Mouse (Mus musculus) midbrain, embryonic 16.5 days (tissue): ENCODE results near the gene Eef1akmt2. TPM values are rescaled to one million over a fixed set of nuclear protein-coding genes. Genes with fewer than 3 reads are reported as not detected.
A peak's percentile ranks its signal among the peaks of the same experiment; 100 is the strongest.

Source experiments
- ATAC-seq: fragments of 200-750 bp; cut with Nextera tagmentation; 2 replicates; pipeline ENCODE4 v1.8.0; 2017; ENCODE audit warnings: moderate TSS enrichment
- H3K27ac ChIP-seq: fragments of 300-500 bp; sonication (generic); 2 replicates; pipeline ENCODE4 v1.5.1; 2014; ENCODE audit warnings: mild to moderate bottlenecking, low read length, mixed read lengths
- H3K27me3 ChIP-seq: fragments of 300-500 bp; sonication (generic); 2 replicates; pipeline ENCODE4 v1.6.1; 2014; ENCODE audit warnings: low read depth, low read length, mixed read lengths; ENCODE audit not compliant: control insufficient read depth, insufficient read depth
- H3K36me3 ChIP-seq: fragments of 300-500 bp; sonication (generic); 2 replicates; pipeline ENCODE4 v1.6.1; 2014; ENCODE audit warnings: mild to moderate bottlenecking, low read length, moderate library complexity, mixed read lengths; ENCODE audit not compliant: control insufficient read depth, insufficient read depth
- H3K4me1 ChIP-seq: fragments of 300-500 bp; sonication (generic); 2 replicates; pipeline ENCODE4 v1.6.1; 2014; ENCODE audit warnings: mild to moderate bottlenecking, low read length, mixed read lengths; ENCODE audit not compliant: control insufficient read depth, insufficient read depth
- H3K4me2 ChIP-seq: fragments of 300-500 bp; sonication (generic); 2 replicates; pipeline ENCODE4 v1.6.1; 2014; ENCODE audit warnings: mild to moderate bottlenecking, low read length, mixed read lengths
- H3K4me3 ChIP-seq: fragments of 300-500 bp; sonication (generic); 2 replicates; pipeline ENCODE4 v1.5.1; 2014; ENCODE audit warnings: low read depth, mild to moderate bottlenecking, low read length, moderate library complexity, mixed read lengths
- H3K9ac ChIP-seq: fragments of 300-500 bp; sonication (generic); 2 replicates; pipeline ENCODE4 v1.6.1; 2014; ENCODE audit warnings: low read depth, low read length, mixed read lengths
- H3K9me3 ChIP-seq: fragments of 300-500 bp; sonication (generic); replicated peaks from 2 replicates; pipeline ENCODE4 v1.6.1; 2014; ENCODE audit warnings: mild to moderate bottlenecking, low read length, mixed read lengths; ENCODE audit not compliant: control insufficient read depth, poor library complexity, severe bottlenecking
- WGBS: fragments of 180-500 bp; shearing (Covaris S2); extraction: QIAGEN DNeasy Blood & Tissue Kit; methylation state at CpG from one replicate; pipeline ENCODE4 v1.1.7; 2014; 5-methylcytosine and 5-hydroxymethylcytosine counted together
- polyA plus RNA-seq: library from polyadenylated mRNA; unstranded; fragments of >200 nt; fragmentation: Nextera tagmentation; extraction: Ambion mirVana; gene quantifications from 2 replicates; pipeline ENCODE4 v1.2.1, GENCODE M21; 2015

The Eef1akmt2 gene
- polyA plus RNA-seq, 1 experiment from 2014 or later = 94.3 TPM

DNA sequence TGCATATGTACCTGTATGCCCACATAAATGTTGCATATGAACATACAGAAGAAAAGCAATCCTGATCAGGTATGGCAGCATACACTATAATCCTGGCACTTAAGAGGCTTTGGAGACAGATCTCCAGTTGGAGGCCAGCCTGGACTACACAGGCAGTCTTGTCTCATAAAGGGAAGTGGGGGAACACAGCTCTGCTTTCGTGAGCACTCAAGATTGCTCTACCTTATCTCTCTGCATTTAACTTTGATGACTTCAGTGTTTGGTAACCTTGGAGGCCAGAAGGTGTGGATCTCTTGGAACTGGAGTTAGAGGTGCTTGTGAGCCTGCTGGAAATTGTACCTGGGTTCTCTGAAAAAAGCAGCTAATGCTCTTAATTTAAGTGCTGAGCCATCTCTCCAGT, 27.8 kb upstream of the Eef1akmt2 start:
- Histone ChIP-seq H3K9me3 (no peaks in the 10 kb centered on the region), H3K36me3 (peaks cover 65% of the 10 kb centered on the region), H3K4me3 (no peak overlapping the region), H3K9ac (no peak overlapping the region), H3K4me2 (no peak overlapping the region), H3K27ac (no peak overlapping the region), H3K27me3 (no peaks in the 10 kb centered on the region), H3K4me1 (no peaks in the 10 kb centered on the region)
- no peak for ATAC-seq
- 96% methylated on average over 1 of the region's 1 CpGs for WGBS

- no peaks in the 10 kb centered on the region for H3K9me3 ChIP-seq
- H3K4me2 ChIP-seq = no peak overlapping the region
- no peaks in the 10 kb centered on the region for H3K27me3 ChIP-seq
- no peaks in the 10 kb centered on the region for H3K4me1 ChIP-seq
- 93% methylated on average over 2 of the region's 2 CpGs for WGBS
- H3K4me3 ChIP-seq = no peak overlapping the region
- H3K27ac ChIP-seq = no peak overlapping the region
- no peak overlapping the region for H3K9ac ChIP-seq
- ATAC-seq = no peak
- H3K36me3 ChIP-seq = peaks cover 62% of the 10 kb centered on the region
These were observed 23.1 kb upstream of the Eef1akmt2 start for GRCm38 (mm10) chr7:132875391-132876086.

DNA sequence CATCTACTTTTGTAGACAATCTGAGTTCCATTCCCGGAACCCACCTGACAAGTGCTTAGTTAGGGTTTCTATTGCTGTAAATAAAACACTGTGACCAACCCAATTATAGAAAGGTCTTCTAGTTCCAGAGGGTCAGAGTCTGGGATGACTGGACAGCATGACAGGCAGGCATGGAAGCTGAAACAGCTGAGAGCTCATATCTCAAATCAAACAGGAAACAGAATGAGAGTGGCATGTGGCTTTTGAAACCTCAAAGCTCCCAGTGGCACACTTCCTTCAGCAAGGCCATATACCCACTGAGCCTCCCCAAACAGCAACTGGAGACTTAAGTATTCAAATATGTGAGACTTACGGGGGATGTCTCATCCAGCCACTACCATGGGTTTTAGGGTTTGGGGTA, 20.6 kb upstream of the Eef1akmt2 start:
- Histone ChIP-seq H3K4me3 (no peak overlapping the region), H3K36me3 (peaks cover 46% of the 10 kb centered on the region), H3K27ac (no peak overlapping the region), H3K4me2 (no peak overlapping the region), H3K9ac (no peak overlapping the region), H3K4me1 (no peaks in the 10 kb centered on the region), H3K9me3 (no peaks in the 10 kb centered on the region), H3K27me3 (no peaks in the 10 kb centered on the region)
- ATAC-seq = no peak
- WGBS = 95% methylated on average over 2 of the region's 2 CpGs

- peaks cover 9% of the 10 kb centered on the region for H3K36me3 ChIP-seq
These were observed 13.8 kb upstream of the Eef1akmt2 start for GRCm38 (mm10) chr7:132866316-132866715.

DNA sequence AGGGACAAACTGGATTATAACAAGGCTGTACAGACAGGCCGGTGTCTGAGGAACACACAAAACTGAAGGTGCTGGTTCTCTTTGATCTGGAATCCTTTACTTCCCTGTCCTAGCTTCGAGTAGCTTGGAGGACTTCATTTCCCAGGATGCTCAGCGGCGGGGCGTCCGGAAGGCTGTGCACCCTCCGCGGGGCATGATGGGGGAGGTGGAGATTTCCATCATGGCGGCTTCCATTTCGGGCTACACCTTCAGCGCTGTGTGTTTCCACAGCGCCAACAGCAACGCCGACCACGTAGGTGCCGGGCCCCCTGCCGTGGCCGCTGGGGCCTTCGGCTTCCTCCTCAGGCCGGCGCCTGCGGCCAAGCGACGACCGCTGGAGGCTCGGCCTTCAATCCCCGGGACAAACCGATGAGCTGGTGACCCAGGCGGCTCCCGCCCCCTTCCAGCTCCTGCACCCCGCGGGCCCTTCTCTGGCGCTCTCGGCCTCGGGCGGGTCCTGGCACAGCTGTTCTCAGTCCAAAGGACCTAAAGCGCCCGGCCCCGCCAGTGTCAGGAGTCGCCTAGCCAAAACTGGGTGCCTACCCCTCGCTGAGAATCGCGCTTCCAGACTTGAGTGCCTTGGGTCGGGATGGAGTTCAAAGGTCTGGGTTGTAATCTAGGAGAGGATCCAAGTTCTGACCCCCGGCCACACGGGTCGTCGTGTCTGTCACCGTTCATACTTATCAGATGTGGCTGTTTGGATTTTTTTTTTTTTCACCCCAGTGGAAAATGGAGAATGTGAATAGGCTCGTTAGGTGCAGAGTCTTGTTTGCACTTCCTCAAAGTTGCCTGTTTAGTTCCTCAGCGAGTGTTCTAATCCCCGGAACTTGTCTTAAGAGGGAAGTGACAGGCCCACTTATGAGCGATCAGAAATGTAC, 6.8 kb upstream of the Eef1akmt2 start, which contains the start of gene Abraxas2:
Abraxas2 (plus strand) TSS at position 184 of the 917 bp plus-strand sequence.
- peak within 1 kb of the TSS; percentile 93 for H3K4me3 ChIP-seq
- peaks cover 15% of the 10 kb centered on the region for H3K4me1 ChIP-seq
- WGBS = under 1% methylated on average over 51 of the region's 53 CpGs
- H3K36me3 ChIP-seq = no peaks in the 10 kb centered on the region
- H3K9me3 ChIP-seq = no peaks in the 10 kb centered on the region
- no peaks in the 10 kb centered on the region for H3K27me3 ChIP-seq
- peak; percentile 96 for ATAC-seq
- peak within 1 kb of the TSS; percentile 87 for H3K9ac ChIP-seq
- peak within 1 kb of the TSS; percentile 84 for H3K27ac ChIP-seq
- peak within 1 kb of the TSS; percentile 64 for H3K4me2 ChIP-seq

More at GRCm38 (mm10) chr7:132866316-132866715, 13.8 kb upstream of the Eef1akmt2 start:
- Histone ChIP-seq H3K4me2 (no peak overlapping the region), H3K27ac (no peak overlapping the region), H3K9ac (no peak overlapping the region), H3K4me3 (no peak overlapping the region), H3K4me1 (no peaks in the 10 kb centered on the region), H3K27me3 (no peaks in the 10 kb centered on the region), H3K9me3 (no peaks in the 10 kb centered on the region)
- no peak for ATAC-seq
- 95% methylated on average over 9 of the region's 9 CpGs for WGBS

- Histone ChIP-seq H3K9ac (no peak overlapping the region), H3K9me3 (no peaks in the 10 kb centered on the region), H3K36me3 (no peaks in the 10 kb centered on the region), H3K27me3 (no peaks in the 10 kb centered on the region), H3K4me3 (no peak overlapping the region), H3K4me2 (no peak overlapping the region), H3K4me1 (peaks cover 15% of the 10 kb centered on the region), H3K27ac (no peak overlapping the region)
- ATAC-seq = no peak
- 73% methylated on average over 5 of the region's 5 CpGs for WGBS
These were observed 5.7 kb upstream of the Eef1akmt2 start for GRCm38 (mm10) chr7:132858043-132858608.

DNA sequence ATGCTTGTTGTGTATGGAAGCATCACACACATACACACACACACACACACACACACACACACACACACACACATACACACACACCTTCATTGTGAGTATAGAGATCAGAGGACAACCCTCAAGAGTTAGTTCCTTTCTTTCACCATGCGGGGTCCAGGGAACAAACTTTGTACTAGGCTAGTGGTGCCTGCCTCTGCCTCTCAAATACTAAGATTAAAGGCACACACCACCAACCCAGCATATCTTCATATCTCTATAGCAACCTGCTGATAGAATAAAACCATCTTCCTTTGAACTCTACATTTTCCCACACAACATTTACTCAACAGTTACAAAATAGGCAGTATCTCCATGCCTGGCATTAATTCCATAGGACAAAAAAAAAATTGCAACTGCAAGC, 3.6 kb upstream of the Eef1akmt2 start:
- Histone ChIP-seq H3K36me3 (no peaks in the 10 kb centered on the region), H3K27ac (no peak overlapping the region), H3K9me3 (no peaks in the 10 kb centered on the region), H3K9ac (no peak overlapping the region), H3K4me1 (peaks cover 22% of the 10 kb centered on the region), H3K4me2 (no peak overlapping the region), H3K4me3 (no peak overlapping the region), H3K27me3 (no peaks in the 10 kb centered on the region)
- ATAC-seq = no peak
- 43% methylated on average over 1 of the region's 1 CpGs for WGBS

- Histone ChIP-seq H3K4me3 (no peak overlapping the region), H3K4me2 (no peak overlapping the region), H3K9me3 (no peaks in the 10 kb centered on the region), H3K4me1 (peaks cover 14% of the 10 kb centered on the region), H3K36me3 (0 out of 2 replicates have a peak, but pooled peaks cover 3% of the 10 kb centered on the region), H3K27ac (no peak overlapping the region), H3K27me3 (no peaks in the 10 kb centered on the region), H3K9ac (no peak overlapping the region)
- 55% methylated on average over 4 of the region's 4 CpGs for WGBS
- ATAC-seq = no peak
These were observed 1.5 kb upstream of the Eef1akmt2 start for GRCm38 (mm10) chr7:132853946-132854345.
